21 mouse cellular contexts compared by ENCODE assay signal in genomic region chr9:25521825-25522224, GRCm38 (mm10).
"Had no signal": no experiment of that assay in that cellular context is flagged by ENCODE, and none has a peak within 500 bp of the region (broad histone marks: within the 10 kb centered on the region; RNA-seq: fewer than 3 reads in every experiment).

No protein-coding gene starts in this region.

- H3K36me3 ChIP-seq: kidney, embryonic 15.5 days; limb, embryonic 12.5 days; limb, embryonic 15.5 days; neural tube, embryonic 13.5 days; stomach, embryonic 15.5 days had no signal

- H3K4me3 ChIP-seq: kidney, embryonic 15.5 days; limb, embryonic 12.5 days; limb, embryonic 15.5 days; neural tube, embryonic 13.5 days; stomach, embryonic 15.5 days had no signal

- H3K9ac ChIP-seq: kidney, embryonic 15.5 days; limb, embryonic 12.5 days; limb, embryonic 15.5 days; liver, embryonic 14.5 days; liver, postnatal 0 days; lung, embryonic 14.5 days; neural tube, embryonic 13.5 days; stomach, embryonic 15.5 days had no signal

- H3K27ac ChIP-seq: kidney, embryonic 15.5 days; limb, embryonic 12.5 days; limb, embryonic 15.5 days; liver, embryonic 14.5 days; macrophage; neural tube, embryonic 13.5 days; stomach, embryonic 15.5 days had no signal

- H3K27me3 ChIP-seq: kidney, embryonic 15.5 days; limb, embryonic 12.5 days; limb, embryonic 15.5 days; neural tube, embryonic 13.5 days; stomach, embryonic 15.5 days had no signal

- DNase-seq: kidney, adult 2 months; kidney, postnatal 14 days; kidney, postnatal 4 days; left cerebral cortex, postnatal 4 days; liver, postnatal 0 days; lung, embryonic 14.5 days; midbrain, embryonic 14.5 days; retina, postnatal 1 day; right cerebral cortex, postnatal 25 days; spleen, adult 18-20 months had no signal

- H3K4me2 ChIP-seq: kidney, embryonic 15.5 days; limb, embryonic 12.5 days; limb, embryonic 15.5 days; liver, embryonic 11.5 days; lung, embryonic 14.5 days; midbrain, embryonic 11.5 days; neural tube, embryonic 13.5 days; stomach, embryonic 15.5 days had no signal

- ATAC-seq: intestine, postnatal 0 days; liver, postnatal 0 days; lung, postnatal 0 days had no signal

- H3K9me3 ChIP-seq: kidney, embryonic 15.5 days; limb, embryonic 12.5 days; limb, embryonic 15.5 days; neural tube, embryonic 13.5 days; stomach, embryonic 15.5 days had no signal
